Mouse (Mus musculus) ES-E14 (cell line): ENCODE measurements around the gene Vsig10. TPM values are rescaled to one million over a fixed set of nuclear protein-coding genes. Genes with fewer than 3 reads are reported as not detected.
"Not testable (repeated sequence)": the region's sequence is repeated elsewhere in the genome, so short reads cannot be mapped to it uniquely, and the experiment has no call there.

Experiments used
- DNase-seq: peaks from one replicate; pipeline ENCODE4 v3.0.0-alpha.2; 2013; ENCODE audit warnings: low read depth, low spot score
- H3K27ac ChIP-seq: 2 replicates; pipeline ENCODE4 v1.5.1; 2012; ENCODE audit warnings: low read depth, mild to moderate bottlenecking, low read length, moderate library complexity, mixed read lengths; ENCODE audit not compliant: poor library complexity, insufficient read depth, severe bottlenecking
- H3K36me3 ChIP-seq: 2 replicates; pipeline ENCODE4 v1.6.1; 2012; ENCODE audit warnings: mild to moderate bottlenecking, low read length, moderate library complexity, mixed read lengths; ENCODE audit not compliant: control insufficient read depth, poor library complexity, insufficient read depth, severe bottlenecking
- H3K4me1 ChIP-seq, 2 experiments: fragments of 150-350 bp in 1 of 2; sonication (generic) in 1 of 2; 2 replicates each; pipeline ENCODE4 v1.6.1; 2012; ENCODE audit warnings: low read length in 2 of 2, mild to moderate bottlenecking in 1 of 2, mixed read lengths in 1 of 2; ENCODE audit not compliant: control insufficient read depth in 2 of 2, insufficient read depth in 2 of 2, poor library complexity in 1 of 2
- H3K4me3 ChIP-seq, 2 experiments: fragments of 150-350 bp in 1 of 2; sonication (generic) in 1 of 2; 2 replicates each; pipeline ENCODE4 v1.5.1; 2012; ENCODE audit warnings: low read length in 2 of 2, low read depth in 1 of 2, mild to moderate bottlenecking in 1 of 2, mixed read lengths in 1 of 2; ENCODE audit not compliant: insufficient read depth in 1 of 2, poor library complexity in 1 of 2, severe bottlenecking in 1 of 2
- H3K9ac ChIP-seq: 2 replicates; pipeline ENCODE4 v1.6.1; 2012; ENCODE audit warnings: low read depth, mild to moderate bottlenecking, low read length, mixed read lengths; ENCODE audit not compliant: poor library complexity, insufficient read depth, severe bottlenecking
- H3K9me3 ChIP-seq: fragments of 150-350 bp; sonication (generic); 2 replicates; pipeline ENCODE4 v1.6.1; 2012; ENCODE audit warnings: low read depth, mild to moderate bottlenecking, low read length; ENCODE audit not compliant: control insufficient read depth, insufficient read depth
- CHD2 ChIP-seq: IDR thresholded peaks from 2 replicates; pipeline ENCODE4 v1.6.1; 2014; ENCODE audit warnings: mild to moderate bottlenecking, low read depth, low read length, inconsistent platforms
- HCFC1 ChIP-seq: IDR thresholded peaks from 2 replicates; pipeline ENCODE4 v1.6.1; 2012; ENCODE audit warnings: low read length, inconsistent platforms, borderline replicate concordance; ENCODE audit not compliant: insufficient read depth
- MAFK ChIP-seq: IDR thresholded peaks from 2 replicates; pipeline ENCODE4 v1.6.1; 2014; ENCODE audit warnings: mild to moderate bottlenecking, low read depth, low read length, inconsistent platforms; ENCODE audit not compliant: insufficient read depth
- ZC3H11A ChIP-seq: IDR thresholded peaks from 2 replicates; pipeline ENCODE4 v1.6.1; 2012; ENCODE audit warnings: low read depth, mild to moderate bottlenecking, inconsistent platforms, low read length, borderline replicate concordance
- ZNF384 ChIP-seq: IDR thresholded peaks from 2 replicates; pipeline ENCODE4 v1.6.1; 2012; ENCODE audit warnings: low read depth, low read length, inconsistent platforms
- in situ Hi-C, 2 experiments: fragments of 600-800 bp; cut with MboI; formaldehyde crosslinking; loops; one replicate each; pipeline ENCODE4 v1.15.1; 2025; ENCODE audit warnings: low sequenced_read_pairs in 2 of 2, inconsistent platforms in 1 of 2; ENCODE audit not compliant: unreplicated experiment in 2 of 2
- total RNA-seq: library from RNA; depleted of rRNA; stranded (reverse); fragments of 300-350 nt; gene quantifications from 2 replicates; pipeline ENCODE4 v1.2.3, GENCODE M21; 2012

Vsig10 gene
- total RNA-seq, 1 experiment, result 11.7 TPM

DNA sequence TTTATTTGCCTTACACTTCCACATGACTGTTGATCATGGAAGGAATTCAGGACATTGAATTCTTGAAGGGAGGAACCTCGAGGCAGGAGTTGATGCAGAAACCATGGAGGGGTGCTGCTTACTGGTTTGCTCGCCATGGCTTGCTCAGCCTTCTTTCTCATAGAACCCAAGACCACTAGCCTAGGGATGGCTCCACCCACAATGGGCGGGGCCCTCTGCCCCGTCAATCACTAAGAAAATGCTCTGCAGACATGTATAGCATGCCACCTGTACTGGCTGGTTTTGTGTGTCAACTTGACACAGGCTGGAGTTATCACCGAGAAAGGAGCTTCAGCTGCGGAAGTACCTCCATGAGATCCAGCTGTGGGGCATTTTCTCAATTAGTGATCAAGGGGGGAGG lies 21.2 kb downstream of the Vsig10 start:
- no peak overlapping the region for H3K9ac ChIP-seq
- peaks cover 8% of the 10 kb centered on the region; the same call in 1 of the 2 replicates for H3K36me3 ChIP-seq
- H3K9me3 ChIP-seq, result no peaks in the 10 kb centered on the region
- TF ChIP-seq CHD2 (no peak), ZC3H11A (no peak), MAFK (no peak), HCFC1 (no peak), ZNF384 (no peak)
- no peak overlapping the region for H3K4me3 ChIP-seq
- DNase-seq, result no peak
- H3K4me1 ChIP-seq, result peaks cover 0 to 2% of the 10 kb centered on the region in 2 experiments; a peak in 1 of 4 replicates
- in situ Hi-C loops, result no loop called here
- no peak overlapping the region for H3K27ac ChIP-seq

DNA sequence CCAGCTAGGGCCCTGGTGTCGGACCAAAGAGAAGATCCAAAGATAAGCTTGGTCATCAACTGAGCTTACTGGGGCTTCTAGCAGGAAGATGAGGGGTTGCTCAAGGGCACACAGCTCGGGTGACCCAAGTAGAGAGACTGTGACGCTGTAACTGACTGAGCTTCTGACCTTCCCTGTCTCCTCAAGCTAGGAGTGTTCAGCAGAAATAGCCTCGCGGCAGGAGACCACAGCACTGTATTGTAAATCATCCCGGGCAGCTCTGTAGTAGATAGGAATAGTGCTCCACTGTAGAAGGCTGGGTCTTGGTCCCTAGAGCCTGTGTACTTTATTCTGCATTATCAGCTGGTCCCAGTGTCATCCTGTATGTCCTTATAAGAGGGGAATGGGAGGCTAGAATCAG lies 23.0 kb downstream of the Vsig10 start:
- no peak overlapping the region for H3K27ac ChIP-seq
- in situ Hi-C loops, result no loop called here
- no peak for TF ChIP-seq ZNF384
- no peak overlapping the region for H3K9ac ChIP-seq
- peaks cover 3% of the 10 kb centered on the region; the same call in 1 of the 2 replicates for H3K36me3 ChIP-seq
- no peak overlapping the region for H3K4me3 ChIP-seq
- peaks cover 6% of the 10 kb centered on the region in 2 experiments for H3K4me1 ChIP-seq
- H3K9me3 ChIP-seq, result no peaks in the 10 kb centered on the region
- no peak for DNase-seq

- H3K36me3 ChIP-seq, in situ Hi-C loops: not testable (repeated sequence)
Observed at GRCm38 (mm10) chr5:117344496-117344895, 25.6 kb downstream of the Vsig10 start.

GRCm38 (mm10) chr5:117345432-117345976 lies 26.6 kb downstream of the Vsig10 start:
- H3K9me3 ChIP-seq, result no peaks in the 10 kb centered on the region
- in situ Hi-C loops, result no loop called here
- no peak overlapping the region for H3K9ac ChIP-seq
- peaks cover 6% of the 10 kb centered on the region; the same call in 1 of the 2 replicates for H3K36me3 ChIP-seq
- no peak for DNase-seq
- H3K4me1 ChIP-seq, result peaks cover 7 to 17% of the 10 kb centered on the region in 2 experiments
- no peak for TF ChIP-seq ZC3H11A
- no peak for TF ChIP-seq CHD2
- TF ChIP-seq MAFK, result no peak
- no peak for TF ChIP-seq ZNF384
- H3K4me3 ChIP-seq, result no peak overlapping the region
- H3K27ac ChIP-seq, result no peak overlapping the region

More at GRCm38 (mm10) chr5:117344496-117344895, 25.6 kb downstream of the Vsig10 start:
- H3K4me3 ChIP-seq, DNase-seq, H3K9ac ChIP-seq, H3K9me3 ChIP-seq, H3K27ac ChIP-seq: not testable (repeated sequence)
- H3K4me1 ChIP-seq, result peaks cover 7 to 17% of the 10 kb centered on the region in 2 experiments

DNA sequence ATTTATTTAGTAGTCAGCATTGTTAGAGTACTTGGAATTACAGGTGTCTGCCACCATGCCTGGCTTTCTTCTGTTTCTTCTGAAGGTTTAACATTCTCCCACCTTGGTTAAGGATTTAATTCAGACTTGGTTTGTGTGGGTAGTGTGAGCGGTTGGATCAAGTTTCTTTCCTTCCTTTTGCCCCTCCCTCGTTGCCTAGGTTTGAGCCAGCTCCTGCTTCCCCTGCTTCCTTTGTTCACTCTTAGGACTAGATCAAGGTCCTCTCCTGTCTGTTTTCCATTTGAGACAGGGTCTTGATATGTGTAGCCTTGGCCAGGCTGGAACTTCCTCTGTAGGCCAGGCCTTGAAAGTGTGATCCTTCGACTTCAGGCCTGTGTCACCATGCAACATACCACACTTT lies 27.4 kb downstream of the Vsig10 start:
- no peak for DNase-seq
- Histone ChIP-seq H3K36me3 (peaks cover 6% of the 10 kb centered on the region; the same call in 1 of the 2 replicates), H3K27ac (no peak overlapping the region), H3K4me3 (no peak overlapping the region), H3K4me1 (peaks cover 7 to 17% of the 10 kb centered on the region in 2 experiments), H3K9me3 (no peaks in the 10 kb centered on the region), H3K9ac (no peak overlapping the region)
- in situ Hi-C loops, result no loop called here
- TF ChIP-seq HCFC1 (no peak), ZC3H11A (no peak), MAFK (no peak), CHD2 (no peak), ZNF384 (no peak)
